Mouse (Mus musculus): Measurements from ENCODE around the gene Dact2.

Gene Dact2

DNA sequence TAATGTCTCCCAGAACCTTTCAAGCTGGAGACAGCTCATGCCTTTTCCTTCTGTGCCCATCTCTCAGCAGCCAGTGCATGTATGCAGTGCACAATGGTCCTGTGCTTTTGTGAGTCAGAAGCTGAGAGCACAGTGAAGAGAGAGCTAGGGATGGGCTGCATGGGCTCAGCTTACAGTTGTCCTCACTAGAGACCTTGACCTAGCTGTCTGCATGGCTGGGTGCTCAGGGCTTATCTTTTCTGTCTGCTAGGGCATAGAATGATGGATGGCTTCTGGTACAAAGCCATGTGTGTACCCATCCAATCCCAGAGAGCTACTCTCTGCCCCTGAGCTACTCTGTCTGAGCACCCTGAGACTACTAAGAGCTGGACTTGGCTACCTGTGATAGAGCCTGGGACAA, 17.0 kb downstream of the Dact2 start:
- Histone ChIP-seq H3K27me3 (ENCODE audit: insufficient read depth, low read length) (peaks cover 45% of the 10 kb centered on the region), H3K36me3 (ENCODE audit: insufficient read depth, low read length) (no peaks in the 10 kb centered on the region), H3K9me3 (ENCODE audit: low read length) (no peaks in the 10 kb centered on the region), H3K4me3 (replicated peaks; ENCODE audit: low read length) (no peak overlapping the region), H3K4me1 (replicated peaks; ENCODE audit: low read depth, low read length) (no peaks in the 10 kb centered on the region)
- TF ChIP-seq CTCF (conservative IDR thresholded peaks at IDR 0.05; ENCODE audit: low read length) (no peak), NANOG (IDR thresholded peaks at IDR 0.05; ENCODE audit: borderline replicate concordance, low read length) (no peak), POU5F1 (IDR thresholded peaks at IDR 0.05; ENCODE audit: borderline replicate concordance, low read length) (no peak)

DNA sequence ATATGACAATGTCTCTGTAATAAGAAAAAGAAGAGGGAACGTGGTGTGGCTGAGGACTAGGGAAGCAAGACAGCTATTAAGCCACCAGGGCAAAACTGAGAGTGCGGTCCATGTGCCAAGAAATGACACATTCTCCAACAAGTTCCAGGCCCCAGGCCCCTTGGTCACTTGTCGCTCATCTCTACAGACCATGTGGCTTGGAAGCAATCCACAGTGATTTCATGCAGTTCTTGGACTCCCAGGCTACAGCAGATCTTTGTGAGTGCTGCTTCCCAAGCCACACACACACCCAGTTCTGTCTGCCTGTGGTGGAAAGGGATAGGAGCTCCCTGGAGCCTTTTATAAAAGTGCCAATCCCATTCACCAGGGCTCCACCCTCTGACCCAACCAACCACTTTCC, 17.9 kb downstream of the Dact2 start:
- Histone ChIP-seq H3K4me1 (replicated peaks; ENCODE audit: low read depth, low read length) (no peaks in the 10 kb centered on the region), H3K4me3 (replicated peaks; ENCODE audit: low read length) (no peak overlapping the region), H3K9me3 (ENCODE audit: low read length) (no peaks in the 10 kb centered on the region), H3K27me3 (ENCODE audit: insufficient read depth, low read length) (peaks cover 40% of the 10 kb centered on the region), H3K36me3 (ENCODE audit: insufficient read depth, low read length) (no peaks in the 10 kb centered on the region)
- TF ChIP-seq NANOG (IDR thresholded peaks at IDR 0.05; ENCODE audit: borderline replicate concordance, low read length): no peak
- no peak for TF ChIP-seq POU5F1 (IDR thresholded peaks at IDR 0.05; ENCODE audit: borderline replicate concordance, low read length)
- no peak for TF ChIP-seq CTCF (conservative IDR thresholded peaks at IDR 0.05; ENCODE audit: low read length)

DNA sequence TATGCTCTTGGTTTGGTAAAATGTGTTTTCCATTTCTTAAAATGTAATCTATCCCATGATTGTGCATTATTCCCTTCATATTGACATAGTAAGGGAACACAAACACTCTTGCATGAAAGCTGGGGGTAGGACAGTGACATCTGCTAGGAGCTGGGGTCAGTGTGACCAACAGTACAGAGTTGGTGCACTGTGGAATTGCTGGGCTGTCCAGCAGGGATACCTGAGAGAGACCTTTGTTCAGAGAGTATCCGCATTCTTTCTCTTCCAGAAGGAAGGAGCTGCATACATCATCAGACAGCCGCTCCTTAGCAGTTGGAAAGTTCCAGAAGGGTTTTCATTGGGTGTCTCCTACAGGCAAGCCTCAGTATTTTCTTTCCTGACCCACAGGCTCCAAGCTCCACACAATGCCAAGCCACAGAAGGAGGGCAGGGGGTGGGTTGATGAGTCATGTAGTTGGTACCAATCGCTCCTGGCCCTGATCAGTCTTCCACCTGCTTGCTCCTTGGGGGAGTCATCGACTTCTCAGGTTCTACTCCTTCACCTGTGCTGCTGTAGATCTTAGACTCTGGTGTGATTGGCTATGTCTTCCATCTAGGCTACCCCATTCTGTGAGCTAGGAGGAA, 19.8 kb downstream of the Dact2 start:
- H3K4me1 ChIP-seq (replicated peaks; ENCODE audit: low read depth, low read length): peaks cover 3% of the 10 kb centered on the region
- no peaks in the 10 kb centered on the region for H3K36me3 ChIP-seq (ENCODE audit: insufficient read depth, low read length)
- no peak overlapping the region for H3K4me3 ChIP-seq (replicated peaks; ENCODE audit: low read length)
- no peak for TF ChIP-seq POU5F1 (IDR thresholded peaks at IDR 0.05; ENCODE audit: borderline replicate concordance, low read length)
- TF ChIP-seq CTCF (conservative IDR thresholded peaks at IDR 0.05; ENCODE audit: low read length): no peak
- TF ChIP-seq NANOG (IDR thresholded peaks at IDR 0.05; ENCODE audit: borderline replicate concordance, low read length): no peak
- H3K27me3 ChIP-seq (ENCODE audit: insufficient read depth, low read length): peaks cover 37% of the 10 kb centered on the region
- no peaks in the 10 kb centered on the region for H3K9me3 ChIP-seq (ENCODE audit: low read length)

- H3K36me3 ChIP-seq (ENCODE audit: insufficient read depth, low read length): no peaks in the 10 kb centered on the region
- H3K4me1 ChIP-seq (replicated peaks; ENCODE audit: low read depth, low read length): peaks cover 9% of the 10 kb centered on the region
- H3K27me3 ChIP-seq (ENCODE audit: insufficient read depth, low read length): peaks cover 40% of the 10 kb centered on the region
- no peak overlapping the region for H3K4me3 ChIP-seq (replicated peaks; ENCODE audit: low read length)
- H3K9me3 ChIP-seq (ENCODE audit: low read length): no peaks in the 10 kb centered on the region
- TF ChIP-seq CTCF (conservative IDR thresholded peaks at IDR 0.05; ENCODE audit: low read length): no peak
- no peak for TF ChIP-seq NANOG (IDR thresholded peaks at IDR 0.05; ENCODE audit: borderline replicate concordance, low read length)
- TF ChIP-seq POU5F1 (IDR thresholded peaks at IDR 0.05; ENCODE audit: borderline replicate concordance, low read length): no peak
These were observed 20.4 kb downstream of the Dact2 start for GRCm38 (mm10) chr17:14183717-14184116.

DNA sequence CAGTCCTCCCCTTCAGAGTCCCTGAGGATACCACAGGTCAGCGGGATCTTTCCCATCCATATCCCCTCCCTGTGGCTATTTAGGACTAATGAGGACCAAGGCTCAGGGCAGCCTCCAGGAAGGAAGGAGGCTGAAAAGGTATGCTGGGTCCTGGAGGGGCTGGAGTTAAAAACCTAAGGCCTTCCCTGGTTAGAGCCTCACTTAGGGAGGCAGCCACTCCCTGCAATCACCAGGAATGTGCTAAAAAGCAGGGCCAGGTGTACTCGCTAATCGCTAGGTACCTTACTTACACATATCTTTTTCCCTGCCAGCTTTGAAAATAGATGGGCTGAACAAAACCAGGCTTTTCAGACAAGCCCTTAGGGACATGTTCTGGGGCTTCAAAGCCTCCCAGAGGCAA, 21.2 kb downstream of the Dact2 start:
- H3K36me3 ChIP-seq (ENCODE audit: insufficient read depth, low read length): no peaks in the 10 kb centered on the region
- H3K27me3 ChIP-seq (ENCODE audit: insufficient read depth, low read length): peaks cover 39% of the 10 kb centered on the region
- no peak overlapping the region for H3K4me3 ChIP-seq (replicated peaks; ENCODE audit: low read length)
- H3K9me3 ChIP-seq (ENCODE audit: low read length): no peaks in the 10 kb centered on the region
- peaks cover 17% of the 10 kb centered on the region for H3K4me1 ChIP-seq (replicated peaks; ENCODE audit: low read depth, low read length)
- TF ChIP-seq NANOG (IDR thresholded peaks at IDR 0.05; ENCODE audit: borderline replicate concordance, low read length) (no peak), POU5F1 (IDR thresholded peaks at IDR 0.05; ENCODE audit: borderline replicate concordance, low read length) (no peak), CTCF (conservative IDR thresholded peaks at IDR 0.05; ENCODE audit: low read length) (no peak)

- Histone ChIP-seq H3K4me3 (replicated peaks; ENCODE audit: low read length) (no peak overlapping the region), H3K36me3 (ENCODE audit: insufficient read depth, low read length) (no peaks in the 10 kb centered on the region), H3K9me3 (ENCODE audit: low read length) (no peaks in the 10 kb centered on the region), H3K4me1 (replicated peaks; ENCODE audit: low read depth, low read length) (peaks cover 50% of the 10 kb centered on the region), H3K27me3 (ENCODE audit: insufficient read depth, low read length) (peaks cover 29% of the 10 kb centered on the region)
- TF ChIP-seq NANOG (IDR thresholded peaks at IDR 0.05; ENCODE audit: borderline replicate concordance, low read length): no peak
- no peak for TF ChIP-seq CTCF (conservative IDR thresholded peaks at IDR 0.05; ENCODE audit: low read length)
- TF ChIP-seq POU5F1 (IDR thresholded peaks at IDR 0.05; ENCODE audit: borderline replicate concordance, low read length): no peak
These were observed 25.2 kb downstream of the Dact2 start for GRCm38 (mm10) chr17:14178911-14179310.

- peaks cover 26% of the 10 kb centered on the region for H3K27me3 ChIP-seq (ENCODE audit: insufficient read depth, low read length)
- no peaks in the 10 kb centered on the region for H3K36me3 ChIP-seq (ENCODE audit: insufficient read depth, low read length)
- peaks cover 55% of the 10 kb centered on the region for H3K4me1 ChIP-seq (replicated peaks; ENCODE audit: low read depth, low read length)
- H3K9me3 ChIP-seq (ENCODE audit: low read length): no peaks in the 10 kb centered on the region
- no peak overlapping the region for H3K4me3 ChIP-seq (replicated peaks; ENCODE audit: low read length)
- no peak for TF ChIP-seq CTCF (conservative IDR thresholded peaks at IDR 0.05; ENCODE audit: low read length)
These were observed 25.6 kb downstream of the Dact2 start for GRCm38 (mm10) chr17:14178475-14178874.

DNA sequence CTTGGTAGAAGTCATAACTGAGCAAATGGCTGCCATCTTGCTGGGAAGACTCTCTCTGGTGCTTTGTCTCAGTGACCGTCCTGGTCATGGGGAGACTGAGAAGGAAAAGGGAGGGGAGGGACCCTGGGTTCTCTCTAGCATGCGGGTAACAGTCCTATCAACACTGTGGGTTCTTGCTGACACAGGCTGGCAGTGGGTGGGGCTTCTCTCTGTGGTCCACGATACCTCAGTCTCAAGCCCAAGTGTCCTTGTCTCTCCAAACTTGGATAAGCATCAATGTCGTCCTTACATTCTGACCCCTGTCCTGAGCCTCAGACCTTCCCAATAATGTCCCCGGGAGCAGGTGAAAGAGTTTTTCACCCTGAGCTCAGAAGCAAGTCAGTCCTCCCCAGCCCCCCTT, 26.1 kb downstream of the Dact2 start:
- H3K4me1 ChIP-seq (replicated peaks; ENCODE audit: low read depth, low read length): peaks cover 59% of the 10 kb centered on the region
- no peaks in the 10 kb centered on the region for H3K9me3 ChIP-seq (ENCODE audit: low read length)
- H3K27me3 ChIP-seq (ENCODE audit: insufficient read depth, low read length): peaks cover 24% of the 10 kb centered on the region
- no peaks in the 10 kb centered on the region for H3K36me3 ChIP-seq (ENCODE audit: insufficient read depth, low read length)
- no peak overlapping the region for H3K4me3 ChIP-seq (replicated peaks; ENCODE audit: low read length)
- TF ChIP-seq CTCF (conservative IDR thresholded peaks at IDR 0.05; ENCODE audit: low read length) (no peak), POU5F1 (IDR thresholded peaks at IDR 0.05; ENCODE audit: borderline replicate concordance, low read length) (no peak), NANOG (IDR thresholded peaks at IDR 0.05; ENCODE audit: borderline replicate concordance, low read length) (no peak)

- Histone ChIP-seq H3K4me1 (replicated peaks; ENCODE audit: low read depth, low read length) (peaks cover 69% of the 10 kb centered on the region), H3K4me3 (replicated peaks; ENCODE audit: low read length) (no peak overlapping the region), H3K36me3 (ENCODE audit: insufficient read depth, low read length) (no peaks in the 10 kb centered on the region), H3K9me3 (ENCODE audit: low read length) (no peaks in the 10 kb centered on the region), H3K27me3 (ENCODE audit: insufficient read depth, low read length) (peaks cover 17% of the 10 kb centered on the region)
- TF ChIP-seq CTCF (conservative IDR thresholded peaks at IDR 0.05; ENCODE audit: low read length) (no peak), NANOG (IDR thresholded peaks at IDR 0.05; ENCODE audit: borderline replicate concordance, low read length) (no peak), POU5F1 (IDR thresholded peaks at IDR 0.05; ENCODE audit: borderline replicate concordance, low read length) (no peak)
These were observed 27.1 kb downstream of the Dact2 start for GRCm38 (mm10) chr17:14177018-14177417.

Data from E14TG2a.4 (cell line).